Mouse (Mus musculus) layer of hippocampus, adult 18-20 months (tissue): ENCODE results near the gene Dnmt3a. TPM values are rescaled to one million over a fixed set of nuclear protein-coding genes. Genes with fewer than 3 reads are reported as not detected.

ENCODE experiments used
- DNase-seq, 2 experiments: peaks; one replicate each; pipeline ENCODE4 v3.0.0; 2022; ENCODE audit warnings: low spot score in 2 of 2
- total RNA-seq, 2 experiments: library from RNA; stranded (reverse); gene quantifications; 2 replicates each; pipeline ENCODE4 v1.2.3; 2021

Gene Dnmt3a
- total RNA-seq, 2 experiments from 2014 or later, result 65.3 to 69.4 TPM

GRCm38 (mm10) chr12:3851179-3851578 is 45.4 kb downstream of the Dnmt3a start:
- no peak for DNase-seq

- no peak for DNase-seq
Observed at GRCm38 (mm10) chr12:3852521-3852920, 46.7 kb downstream of the Dnmt3a start.

GRCm38 (mm10) chr12:3854419-3854818 is 48.6 kb downstream of the Dnmt3a start:
- no peak for DNase-seq

- DNase-seq, result peak in 1 of 2 experiments; percentile 59
Observed at GRCm38 (mm10) chr12:3855762-3856501, 50.1 kb downstream of the Dnmt3a start.

- DNase-seq, result no peak
Observed at GRCm38 (mm10) chr12:3856748-3857147, 50.9 kb downstream of the Dnmt3a start.

GRCm38 (mm10) chr12:3857231-3857630 is 51.4 kb downstream of the Dnmt3a start:
- no peak for DNase-seq

GRCm38 (mm10) chr12:3857773-3858172 is 52.0 kb downstream of the Dnmt3a start:
- DNase-seq, result no peak

GRCm38 (mm10) chr12:3858754-3859153 is 52.9 kb downstream of the Dnmt3a start:
- no peak for DNase-seq

GRCm38 (mm10) chr12:3859545-3859944 is 53.7 kb downstream of the Dnmt3a start:
- no peak for DNase-seq

- DNase-seq, result no peak
Observed at GRCm38 (mm10) chr12:3860005-3860404, 54.2 kb downstream of the Dnmt3a start.

- no peak for DNase-seq
Observed at GRCm38 (mm10) chr12:3861665-3862228, 55.9 kb downstream of the Dnmt3a start.

GRCm38 (mm10) chr12:3862253-3862652 is 56.4 kb downstream of the Dnmt3a start:
- peak in 1 of 2 experiments; percentile 61 for DNase-seq

GRCm38 (mm10) chr12:3864208-3864607 is 58.4 kb downstream of the Dnmt3a start:
- no peak for DNase-seq

- DNase-seq, result no peak
Observed at GRCm38 (mm10) chr12:3865594-3865993, 59.8 kb downstream of the Dnmt3a start.

GRCm38 (mm10) chr12:3866654-3867370 is 61.0 kb downstream of the Dnmt3a start:
- DNase-seq, result no peak

- no peak for DNase-seq
Observed at GRCm38 (mm10) chr12:3868115-3868514, 62.3 kb downstream of the Dnmt3a start.

- DNase-seq, result no peak
Observed at GRCm38 (mm10) chr12:3868676-3869458, 63.1 kb downstream of the Dnmt3a start.

GRCm38 (mm10) chr12:3870024-3870423 is 64.2 kb downstream of the Dnmt3a start:
- no peak for DNase-seq

GRCm38 (mm10) chr12:3870859-3871462 is 65.2 kb downstream of the Dnmt3a start:
- no peak for DNase-seq

- peak; percentile 69 to 86 for DNase-seq
Observed at GRCm38 (mm10) chr12:3871637-3872036, 65.8 kb downstream of the Dnmt3a start.
